Mouse (Mus musculus) thymus, adult 2 months (tissue): ENCODE measurements around the gene Abracl.

Experiments
- CTCF ChIP-seq: fragments of 200-500 bp; IDR thresholded peaks from 2 replicates; pipeline ENCODE4 v1.5.1; 2012; ENCODE audit warnings: mild to moderate bottlenecking, control low read depth, low read length, moderate library complexity, borderline replicate concordance; ENCODE audit not compliant: control insufficient read depth, poor library complexity, insufficient read depth; ENCODE audit errors: extremely low read depth
- POLR2A ChIP-seq: fragments of 200-500 bp; IDR thresholded peaks from 2 replicates; pipeline ENCODE4 v1.6.1; 2012; ENCODE audit warnings: mild to moderate bottlenecking, low read length, control low read depth, moderate library complexity; ENCODE audit not compliant: control insufficient read depth, poor library complexity, insufficient read depth; ENCODE audit errors: extremely low read depth

DNA sequence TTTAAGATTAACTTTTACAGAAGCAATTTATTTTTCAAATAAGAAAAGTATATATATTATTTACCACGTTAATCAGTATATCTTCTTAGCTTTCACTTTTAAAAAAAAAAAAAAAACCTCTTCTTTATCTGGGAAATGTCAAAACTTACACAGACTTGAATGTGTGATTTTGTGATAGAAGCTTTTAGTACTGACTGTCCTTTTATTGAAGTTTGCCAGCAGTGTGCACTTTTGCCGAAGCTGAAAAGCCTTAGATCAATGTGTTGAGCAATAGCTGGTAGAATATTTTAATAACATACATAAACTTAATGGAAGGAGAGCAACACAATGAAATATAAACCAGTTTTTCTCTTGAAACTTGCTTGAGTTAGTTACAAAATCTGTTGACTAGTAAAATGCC is 37.7 kb upstream of the Abracl start:
- no peak for TF ChIP-seq CTCF
- no peak for TF ChIP-seq POLR2A
